Mouse (Mus musculus): ENCODE results near the gene Tsr2. TPM values are rescaled to one million over a fixed set of nuclear protein-coding genes. Genes with fewer than 3 reads are reported as not detected.
A peak's percentile ranks its signal among the peaks of the same experiment; 100 is the strongest.

Gene Tsr2
- 26.8 and 40.7 TPM in 2 replicates for polyA plus RNA-seq (2016; fragmentation: Nextera tagmentation; extraction: Ambion mirVana)

DNA sequence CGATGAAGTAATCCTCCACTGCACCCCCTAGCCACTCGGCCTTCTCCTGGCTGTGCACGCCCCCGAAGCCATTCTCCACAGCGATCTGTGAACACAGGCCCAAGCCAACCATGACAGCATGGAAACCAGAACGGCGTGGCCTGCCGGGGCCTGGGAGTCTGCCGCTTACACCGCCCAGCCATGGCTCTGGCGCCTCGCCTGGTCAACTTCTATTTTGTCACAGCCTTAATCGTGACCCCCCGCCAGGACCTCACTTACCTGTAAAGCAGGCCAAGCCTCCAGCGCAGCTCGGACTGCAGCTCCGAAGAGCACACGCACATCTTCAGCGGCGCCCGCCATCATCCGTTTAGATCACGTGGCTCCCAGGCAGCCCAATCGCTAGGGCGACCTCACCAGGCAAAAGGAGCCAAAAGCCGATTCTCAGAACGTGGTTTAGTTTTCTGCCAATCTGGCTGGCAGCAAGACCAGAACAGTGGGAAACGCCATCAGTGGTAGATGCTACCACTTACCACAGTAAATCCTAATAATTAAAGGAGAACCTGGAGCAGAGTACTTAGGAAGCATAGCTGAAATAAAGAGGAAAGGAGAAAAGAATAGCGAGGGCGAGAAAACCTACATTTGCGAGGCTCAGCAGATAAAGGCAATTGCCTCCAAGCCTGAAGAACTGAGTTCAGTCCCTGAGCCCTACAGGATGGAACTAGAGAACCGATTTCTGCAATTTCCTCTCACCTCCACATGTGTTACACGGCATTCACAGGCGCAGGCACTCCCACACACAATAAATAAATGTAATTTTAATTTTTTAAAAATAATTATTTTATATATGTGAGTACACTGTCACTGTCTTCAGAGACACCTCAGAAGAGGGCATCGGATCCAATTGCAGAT, at the start of gene Tsr2:
Gene Tsr2 (minus strand): TSS at position 373 of the 888 bp plus-strand sequence.
- WGBS: 25% methylated on average over 35 of the region's 35 CpGs
- Histone ChIP-seq H3K27ac (peak within 1 kb of the TSS; percentile 85), H3K4me1 (no peaks in the 10 kb centered on the region; the same call in 1 of the 2 replicates)

DNA sequence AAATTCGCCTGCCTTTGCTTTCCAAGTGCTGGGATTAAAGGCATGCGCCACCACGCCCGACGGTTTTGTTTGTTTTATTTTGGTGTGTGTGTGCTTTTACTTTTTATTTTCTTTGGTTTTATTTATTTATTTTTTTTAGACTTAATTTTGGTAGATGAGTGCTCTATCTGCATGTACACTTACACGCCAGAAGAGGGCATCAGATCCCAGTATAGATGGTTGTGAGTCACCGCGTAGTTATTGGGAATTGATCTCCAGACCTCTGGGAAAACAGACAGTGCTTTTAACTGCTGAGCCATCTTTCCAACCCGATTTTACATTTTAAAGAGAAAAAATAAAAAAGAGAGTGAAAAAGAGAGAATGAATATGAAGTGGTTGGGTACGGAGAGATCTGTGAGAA, 36.4 kb upstream of the Tsr2 start:
- Histone ChIP-seq H3K27ac (no peak overlapping the region), H3K9me3 (no peaks in the 10 kb centered on the region), H3K4me3 (no peak overlapping the region; the same call in 1 of the 2 replicates), H3K4me1 (no peaks in the 10 kb centered on the region), H3K27me3 (ENCODE audit: insufficient read depth, poor library complexity, severe bottlenecking) (no peaks in the 10 kb centered on the region), H3K36me3 (no peaks in the 10 kb centered on the region)
- 32% methylated on average over 10 of the region's 10 CpGs for WGBS
- DNase-seq (ENCODE audit: low spot score): no peak

More for the DNA sequence above, at the start of gene Tsr2:
- peak; percentile 90 for DNase-seq (ENCODE audit: low spot score)
- no peaks in the 10 kb centered on the region for H3K9me3 ChIP-seq
- H3K4me3 ChIP-seq: peak within 1 kb of the TSS; percentile 69
- H3K27me3 ChIP-seq (ENCODE audit: insufficient read depth, poor library complexity, severe bottlenecking): no peaks in the 10 kb centered on the region
- no peaks in the 10 kb centered on the region for H3K36me3 ChIP-seq

DNA sequence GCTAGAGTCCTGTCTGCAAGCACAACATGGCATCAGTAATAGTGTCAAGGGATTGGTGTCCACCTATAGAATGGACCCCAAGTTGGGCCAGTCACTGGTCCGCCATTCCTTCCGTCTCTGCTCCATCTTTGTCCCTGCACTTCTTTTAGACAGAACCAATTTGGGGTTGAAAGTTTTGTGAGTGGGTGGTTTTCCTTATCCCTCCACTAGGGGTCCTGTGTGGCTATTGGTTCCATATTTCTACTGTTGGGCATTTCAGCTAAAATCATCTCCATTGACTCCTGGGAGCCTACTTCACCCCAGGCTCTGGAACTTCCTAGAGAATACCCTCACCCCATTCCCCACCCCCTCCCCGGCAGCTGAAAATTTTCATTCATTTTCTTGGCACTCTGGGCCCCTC, 34.1 kb upstream of the Tsr2 start:
- Histone ChIP-seq H3K27ac (no peak overlapping the region), H3K27me3 (ENCODE audit: insufficient read depth, poor library complexity, severe bottlenecking) (no peaks in the 10 kb centered on the region), H3K4me3 (no peak overlapping the region), H3K4me1 (no peaks in the 10 kb centered on the region), H3K9me3 (no peaks in the 10 kb centered on the region), H3K36me3 (no peaks in the 10 kb centered on the region)
- 81% methylated on average over 3 of the region's 3 CpGs for WGBS
- no peak for DNase-seq (ENCODE audit: low spot score)

DNA sequence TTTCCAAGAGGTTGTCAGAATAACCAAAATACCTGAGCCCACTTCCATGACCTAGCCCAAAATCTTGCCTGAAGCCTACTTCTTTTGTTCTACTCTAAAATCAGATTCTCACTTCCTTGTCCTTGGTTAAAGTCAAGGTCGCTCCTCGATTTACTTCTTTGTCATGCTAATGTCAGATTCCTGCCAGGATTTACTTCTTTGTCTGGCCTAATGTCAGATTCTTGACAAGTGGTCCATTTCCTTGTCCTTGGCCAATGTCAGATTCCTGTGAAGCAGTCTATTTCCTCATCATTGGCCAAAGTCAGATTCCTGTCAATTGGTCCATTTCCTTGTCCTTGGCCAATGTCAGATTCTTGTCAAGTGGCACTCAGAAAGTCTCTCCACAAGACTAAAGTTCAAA, 27.6 kb upstream of the Tsr2 start:
- Histone ChIP-seq H3K4me3 (no peak overlapping the region), H3K27ac (no peak overlapping the region), H3K4me1 (no peaks in the 10 kb centered on the region), H3K36me3 (no peaks in the 10 kb centered on the region), H3K27me3 (ENCODE audit: insufficient read depth, poor library complexity, severe bottlenecking) (no peaks in the 10 kb centered on the region), H3K9me3 (no peaks in the 10 kb centered on the region)
- no peak for DNase-seq (ENCODE audit: low spot score)
- WGBS: 67% methylated on average over 2 of the region's 2 CpGs

DNA sequence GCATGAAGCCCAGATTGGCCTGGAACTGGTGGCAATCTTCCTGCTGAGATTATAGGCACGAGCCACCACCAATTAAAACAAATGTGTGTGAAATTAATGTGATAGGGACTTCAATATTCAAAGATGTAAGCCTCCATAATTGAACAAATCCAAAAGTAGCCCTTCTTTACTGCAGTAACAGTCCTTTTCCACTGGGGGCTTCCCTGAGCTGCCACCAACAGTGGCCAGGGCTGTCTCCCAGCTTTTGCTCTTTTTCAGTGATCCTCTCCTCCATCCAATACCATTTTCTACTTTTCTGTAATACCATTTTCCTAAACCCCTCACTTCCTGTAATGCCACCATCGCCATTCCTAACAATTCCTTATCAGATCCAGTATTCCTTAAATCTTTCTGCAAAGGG, 21.1 kb upstream of the Tsr2 start:
- Histone ChIP-seq H3K36me3 (no peaks in the 10 kb centered on the region), H3K4me1 (no peaks in the 10 kb centered on the region), H3K9me3 (no peaks in the 10 kb centered on the region), H3K4me3 (no peak overlapping the region), H3K27ac (no peak overlapping the region), H3K27me3 (ENCODE audit: insufficient read depth, poor library complexity, severe bottlenecking) (no peaks in the 10 kb centered on the region)
- no peak for DNase-seq (ENCODE audit: low spot score)
- WGBS: 4% methylated on average over 2 of the region's 2 CpGs

DNA sequence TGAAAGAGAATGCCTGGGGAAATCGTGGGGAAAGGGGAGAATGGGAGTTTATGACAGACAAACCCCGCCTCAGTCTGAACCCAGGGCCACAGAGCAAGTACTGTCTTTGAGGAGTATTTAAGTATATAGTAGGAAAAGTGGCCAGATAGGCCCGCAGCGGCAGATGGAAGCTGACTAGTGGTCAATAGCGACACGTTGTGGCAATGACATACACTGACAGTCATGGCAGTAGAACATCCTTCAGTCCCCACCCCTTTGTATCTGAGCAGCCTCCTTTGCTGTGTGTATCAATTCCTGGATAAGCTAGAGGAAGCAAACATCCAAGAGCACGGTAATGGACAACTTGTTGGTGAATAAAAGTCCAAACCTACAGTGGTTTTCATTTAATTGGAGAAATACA, 20.5 kb upstream of the Tsr2 start:
- peak; percentile 76 for DNase-seq (ENCODE audit: low spot score)
- Histone ChIP-seq H3K4me1 (no peaks in the 10 kb centered on the region), H3K27me3 (ENCODE audit: insufficient read depth, poor library complexity, severe bottlenecking) (no peaks in the 10 kb centered on the region), H3K4me3 (no peak overlapping the region), H3K27ac (no peak overlapping the region), H3K9me3 (no peaks in the 10 kb centered on the region), H3K36me3 (no peaks in the 10 kb centered on the region)
- 15% methylated on average over 7 of the region's 7 CpGs for WGBS

DNA sequence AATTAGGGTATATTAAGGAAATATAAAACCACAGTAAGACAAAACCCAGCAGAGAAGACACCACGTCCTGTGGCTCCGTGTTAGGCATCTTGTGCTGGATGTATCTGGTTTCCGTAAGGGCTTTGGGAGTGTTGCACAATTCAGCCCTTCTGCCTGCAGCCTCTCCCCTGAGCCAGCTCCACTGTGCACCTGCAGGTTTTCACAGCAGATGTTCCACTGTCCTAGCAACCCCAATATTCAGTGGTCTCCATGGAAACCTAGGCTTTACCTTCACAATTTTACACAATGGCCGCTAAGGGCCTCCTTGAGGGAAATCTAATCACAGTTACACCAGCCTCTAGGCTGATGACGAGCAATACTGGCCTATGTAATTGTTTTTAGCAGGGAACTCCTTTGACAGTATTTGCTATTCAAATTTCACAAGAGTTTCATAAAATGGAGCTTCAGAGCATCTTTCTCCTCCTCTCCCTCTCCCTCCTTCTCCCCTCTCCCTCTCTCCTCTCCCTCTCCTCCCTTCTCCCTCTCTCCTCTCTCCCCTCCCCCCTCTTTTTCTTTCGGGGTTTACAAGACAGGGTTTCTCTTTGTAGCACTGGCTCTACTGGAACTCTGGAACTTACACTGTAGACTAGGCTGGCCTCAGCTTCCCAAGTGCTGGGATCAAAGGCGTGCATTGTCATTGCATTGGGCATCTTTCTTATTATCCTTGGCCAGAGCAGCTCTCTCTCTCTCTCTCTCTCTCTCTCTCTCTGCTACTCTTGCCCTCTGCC, 11.1 kb upstream of the Tsr2 start:
- no peaks in the 10 kb centered on the region for H3K36me3 ChIP-seq
- H3K4me1 ChIP-seq: no peaks in the 10 kb centered on the region
- no peak overlapping the region for H3K4me3 ChIP-seq
- H3K9me3 ChIP-seq: no peaks in the 10 kb centered on the region
- no peak for DNase-seq (ENCODE audit: low spot score)
- no peaks in the 10 kb centered on the region for H3K27me3 ChIP-seq (ENCODE audit: insufficient read depth, poor library complexity, severe bottlenecking)
- no peak overlapping the region for H3K27ac ChIP-seq
- 65% methylated on average over 7 of the region's 7 CpGs for WGBS

DNA sequence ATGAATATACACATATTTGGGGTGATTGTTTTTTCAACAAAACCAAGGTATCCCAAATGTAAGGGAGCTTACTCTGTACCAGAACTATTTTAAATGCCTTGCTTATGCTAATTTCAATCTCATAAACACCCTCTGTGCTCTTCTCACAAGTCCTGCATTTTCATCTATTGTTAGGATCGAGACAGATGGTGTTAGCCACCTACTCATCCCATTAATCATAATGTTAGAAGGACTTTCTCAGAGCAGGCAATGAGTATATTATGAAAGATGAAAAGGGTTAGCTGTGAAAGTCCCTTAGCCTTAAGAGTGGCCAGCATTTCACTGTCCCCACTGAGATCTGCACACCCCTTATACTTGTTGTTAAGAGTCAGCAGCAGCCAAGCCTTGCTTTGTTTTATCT, 8.9 kb downstream of the Tsr2 start:
- no peak overlapping the region for H3K27ac ChIP-seq
- H3K4me1 ChIP-seq: no peaks in the 10 kb centered on the region
- no peak for DNase-seq (ENCODE audit: low spot score)
- peaks cover 50% of the 10 kb centered on the region for H3K36me3 ChIP-seq
- no peak overlapping the region for H3K4me3 ChIP-seq
- 91% methylated on average over 1 of the region's 1 CpGs for WGBS
- no peaks in the 10 kb centered on the region for H3K27me3 ChIP-seq (ENCODE audit: insufficient read depth, poor library complexity, severe bottlenecking)
- H3K9me3 ChIP-seq: no peaks in the 10 kb centered on the region

DNA sequence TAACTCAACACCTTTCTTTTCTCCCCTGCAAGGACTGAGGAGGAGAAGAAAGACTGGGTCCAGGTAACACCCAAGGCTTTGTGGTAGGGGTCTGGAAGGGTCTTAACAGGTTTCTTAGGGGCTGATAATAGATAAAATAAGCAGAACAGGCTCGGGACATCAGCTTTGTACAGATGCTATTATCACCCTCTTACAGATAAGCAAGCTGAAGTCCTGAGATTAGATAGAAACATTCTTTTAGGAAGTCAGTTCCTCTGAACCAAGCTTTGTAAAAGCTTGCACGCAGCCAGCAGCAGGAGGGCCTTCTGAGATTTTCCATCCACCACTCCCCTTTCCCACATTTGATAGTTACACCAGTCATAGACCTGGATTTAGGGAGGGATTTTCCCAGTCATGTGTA, 10.7 kb downstream of the Tsr2 start:
- H3K27me3 ChIP-seq (ENCODE audit: insufficient read depth, poor library complexity, severe bottlenecking): no peaks in the 10 kb centered on the region
- DNase-seq (ENCODE audit: low spot score): no peak
- H3K4me1 ChIP-seq: no peaks in the 10 kb centered on the region
- no peaks in the 10 kb centered on the region for H3K9me3 ChIP-seq
- no peak overlapping the region for H3K27ac ChIP-seq
- H3K4me3 ChIP-seq: no peak overlapping the region
- peaks cover 50% of the 10 kb centered on the region for H3K36me3 ChIP-seq
- 28% methylated on average over 2 of the region's 2 CpGs for WGBS

DNA sequence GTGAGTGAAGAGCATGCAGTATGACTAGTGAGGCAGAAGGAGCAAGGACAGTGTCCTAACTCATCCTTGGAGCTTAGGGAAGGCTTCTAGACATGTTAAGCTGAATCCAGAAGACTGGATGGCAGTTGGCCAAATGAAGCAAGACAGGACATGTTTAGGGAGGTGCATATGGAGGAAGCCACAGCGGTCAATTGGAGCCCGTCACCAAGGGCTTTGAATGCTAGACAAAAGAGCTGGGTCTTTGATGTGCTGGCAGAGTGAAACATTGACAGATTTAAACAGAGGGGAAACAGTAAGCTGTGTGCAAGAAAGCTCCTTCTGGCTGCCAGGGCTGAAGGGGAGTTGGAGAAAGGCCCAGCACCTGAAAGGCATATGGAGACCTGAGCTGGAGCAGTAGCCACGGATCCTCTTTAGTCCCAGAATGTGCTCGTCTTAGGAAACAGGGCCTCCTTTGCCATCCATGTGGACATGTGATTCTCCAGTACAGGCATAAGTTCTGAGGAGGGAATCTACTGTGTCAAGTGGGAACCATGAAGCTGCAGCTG, 19.3 kb downstream of the Tsr2 start:
- no peak for DNase-seq (ENCODE audit: low spot score)
- Histone ChIP-seq H3K27me3 (ENCODE audit: insufficient read depth, poor library complexity, severe bottlenecking) (no peaks in the 10 kb centered on the region), H3K27ac (no peak overlapping the region), H3K9me3 (no peaks in the 10 kb centered on the region), H3K4me1 (no peaks in the 10 kb centered on the region), H3K4me3 (no peak overlapping the region), H3K36me3 (peaks cover 47% of the 10 kb centered on the region)
- WGBS: 92% methylated on average over 4 of the region's 4 CpGs

DNA sequence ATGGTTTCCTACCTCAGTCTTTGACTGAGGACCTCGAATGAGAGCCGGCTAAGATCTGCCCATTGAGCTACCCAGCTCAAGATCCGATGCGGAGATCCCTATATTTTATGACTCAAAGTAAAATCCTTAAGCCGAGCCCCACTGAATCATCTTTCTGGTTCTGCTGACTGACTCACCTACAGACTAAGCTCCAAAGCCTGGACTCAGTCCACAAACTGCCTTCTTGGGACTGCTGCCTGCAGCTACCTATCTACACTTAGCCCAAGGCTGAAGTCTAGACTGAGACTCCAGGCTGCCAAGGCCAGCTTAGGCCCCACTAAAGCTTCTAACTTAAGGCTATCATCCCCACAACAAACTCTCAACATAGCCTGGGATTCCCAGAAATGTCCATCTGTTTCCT, 20.3 kb downstream of the Tsr2 start:
- H3K4me1 ChIP-seq: no peaks in the 10 kb centered on the region
- WGBS: 90% methylated on average over 5 of the region's 5 CpGs
- peaks cover 51% of the 10 kb centered on the region for H3K36me3 ChIP-seq
- H3K27me3 ChIP-seq (ENCODE audit: insufficient read depth, poor library complexity, severe bottlenecking): no peaks in the 10 kb centered on the region
- H3K4me3 ChIP-seq: no peak overlapping the region
- DNase-seq (ENCODE audit: low spot score): no peak
- no peaks in the 10 kb centered on the region for H3K9me3 ChIP-seq
- no peak overlapping the region for H3K27ac ChIP-seq

DNA sequence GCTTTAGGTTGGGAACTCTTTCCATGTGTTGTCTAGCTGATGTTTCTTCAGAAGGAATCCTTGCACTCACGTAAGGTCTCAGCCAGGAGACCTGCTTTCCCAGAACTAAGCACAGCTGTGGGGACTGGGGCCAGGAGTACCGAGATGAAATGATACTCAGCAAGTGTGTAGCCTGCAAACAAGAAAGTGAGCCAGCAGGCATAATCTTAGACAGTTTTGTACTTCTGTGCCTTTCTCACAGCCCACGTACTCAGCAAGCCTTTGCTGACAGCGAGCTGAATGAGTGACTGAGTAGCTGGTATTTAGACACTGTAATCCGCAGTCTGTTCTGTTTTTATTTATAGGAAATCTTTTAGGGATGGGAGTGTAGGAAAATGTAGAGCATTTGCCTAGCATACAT, 28.5 kb downstream of the Tsr2 start:
- 91% methylated on average over 5 of the region's 5 CpGs for WGBS
- DNase-seq (ENCODE audit: low spot score): no peak
- Histone ChIP-seq H3K9me3 (no peaks in the 10 kb centered on the region), H3K4me3 (no peak overlapping the region), H3K27ac (no peak overlapping the region), H3K4me1 (no peaks in the 10 kb centered on the region), H3K36me3 (peaks cover 53% of the 10 kb centered on the region), H3K27me3 (ENCODE audit: insufficient read depth, poor library complexity, severe bottlenecking) (0 out of 2 replicates have a peak, but pooled peaks cover 4% of the 10 kb centered on the region)

Data from heart, embryonic 10.5 days (tissue).